Mouse (Mus musculus) cerebellum, adult 11 months (tissue): Measurements from ENCODE around the gene Ralgapb.
A peak's percentile ranks its signal among the peaks of the same experiment; 100 is the strongest.

ENCODE experiments used
- DNase-seq: peaks from one replicate; pipeline ENCODE4 v3.0.0; 2022

Ralgapb gene

GRCm38 (mm10) chr2:158408997-158409594 lies 552 bp upstream of the Ralgapb start:
- DNase-seq = no peak

GRCm38 (mm10) chr2:158410022-158411014 lies 670 bp downstream of the Ralgapb start:
- peak; percentile 47 for DNase-seq

GRCm38 (mm10) chr2:158413240-158413639 lies 3.6 kb downstream of the Ralgapb start:
- DNase-seq = no peak

- no peak for DNase-seq
Observed at GRCm38 (mm10) chr2:158415826-158416225, 6.2 kb downstream of the Ralgapb start.

- DNase-seq = no peak
Observed at GRCm38 (mm10) chr2:158418663-158419062, 9.0 kb downstream of the Ralgapb start.

- DNase-seq = no peak
Observed at GRCm38 (mm10) chr2:158445814-158446213, 36.2 kb downstream of the Ralgapb start.

GRCm38 (mm10) chr2:158449845-158450244 lies 40.2 kb downstream of the Ralgapb start:
- no peak for DNase-seq

GRCm38 (mm10) chr2:158456451-158456850 lies 46.8 kb downstream of the Ralgapb start:
- no peak for DNase-seq

- DNase-seq = no peak
Observed at GRCm38 (mm10) chr2:158457610-158458009, 48.0 kb downstream of the Ralgapb start.

GRCm38 (mm10) chr2:158462450-158462849 lies 52.8 kb downstream of the Ralgapb start:
- no peak for DNase-seq

GRCm38 (mm10) chr2:158474159-158474558 lies 64.5 kb downstream of the Ralgapb start:
- DNase-seq = no peak

GRCm38 (mm10) chr2:158477640-158478039 lies 68.0 kb downstream of the Ralgapb start:
- DNase-seq = no peak

GRCm38 (mm10) chr2:158498457-158498856 lies 88.8 kb downstream of the Ralgapb start:
- DNase-seq = no peak

GRCm38 (mm10) chr2:158501836-158502812 lies 92.5 kb downstream of the Ralgapb start, which contains the start of gene Adig:
Gene Adig (plus strand): TSS chr2:158502612.
- no peak for DNase-seq

- DNase-seq = no peak
Observed at GRCm38 (mm10) chr2:158503226-158503625, 93.6 kb downstream of the Ralgapb start.

- no peak for DNase-seq
Observed at GRCm38 (mm10) chr2:158503671-158504070, 94.0 kb downstream of the Ralgapb start.

- DNase-seq = no peak
Observed at GRCm38 (mm10) chr2:158506475-158506874, 96.8 kb downstream of the Ralgapb start.

- DNase-seq = no peak
Observed at GRCm38 (mm10) chr2:158507046-158507445, 97.4 kb downstream of the Ralgapb start.

- no peak for DNase-seq
Observed at GRCm38 (mm10) chr2:158510665-158511064, 101.0 kb downstream of the Ralgapb start.

- DNase-seq = no peak
Observed at GRCm38 (mm10) chr2:158512528-158512927, 102.9 kb downstream of the Ralgapb start, which contains the start of gene Arhgap40. Gene Arhgap40 (plus strand): TSS chr2:158512796.

- DNase-seq = no peak
Observed at GRCm38 (mm10) chr2:158513821-158514336, 104.2 kb downstream of the Ralgapb start.

- DNase-seq = no peak
Observed at GRCm38 (mm10) chr2:158518583-158518982, 108.9 kb downstream of the Ralgapb start.
